Mouse (Mus musculus) right cerebral cortex, postnatal 4 days (tissue): ENCODE data around the gene Rnase1.

Experiments used
- DNase-seq: peaks from one replicate; pipeline ENCODE4 v3.0.0-alpha.2; 2022

The Rnase1 gene

GRCm38 (mm10) chr14:51132372-51132771 is 14.2 kb downstream of the Rnase1 start:
- DNase-seq: no peak

GRCm38 (mm10) chr14:51131086-51131815 is 15.3 kb downstream of the Rnase1 start:
- DNase-seq: no peak

DNA sequence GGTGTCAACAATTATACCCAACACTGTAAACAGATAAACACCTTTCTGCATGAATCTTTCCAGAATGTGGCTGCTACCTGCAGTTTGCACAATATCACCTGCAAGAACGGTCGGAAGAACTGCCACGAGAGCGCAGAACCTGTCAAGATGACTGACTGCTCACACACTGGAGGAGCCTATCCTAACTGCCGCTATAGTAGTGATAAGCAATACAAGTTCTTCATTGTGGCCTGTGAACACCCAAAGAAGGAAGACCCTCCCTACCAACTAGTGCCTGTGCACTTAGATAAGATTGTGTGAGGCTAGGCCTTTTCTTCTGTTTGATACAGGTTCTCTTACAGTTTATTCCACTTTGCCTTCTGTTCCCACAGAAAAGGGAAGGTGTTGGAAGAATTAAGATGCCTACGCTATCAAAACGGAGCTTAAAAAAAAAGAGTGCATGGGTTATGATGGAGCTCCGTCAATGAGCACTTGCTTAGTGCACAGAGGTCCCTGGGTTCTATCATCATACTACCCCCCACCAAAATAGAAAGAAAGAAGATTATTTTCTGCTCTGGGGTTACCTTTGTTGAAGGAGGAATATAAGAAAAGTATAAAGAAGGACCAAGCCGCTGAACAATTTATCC is 16.2 kb downstream of the Rnase1 start:
- DNase-seq: no peak

- DNase-seq: no peak
Observed at GRCm38 (mm10) chr14:51129624-51129975, 17.0 kb downstream of the Rnase1 start.

DNA sequence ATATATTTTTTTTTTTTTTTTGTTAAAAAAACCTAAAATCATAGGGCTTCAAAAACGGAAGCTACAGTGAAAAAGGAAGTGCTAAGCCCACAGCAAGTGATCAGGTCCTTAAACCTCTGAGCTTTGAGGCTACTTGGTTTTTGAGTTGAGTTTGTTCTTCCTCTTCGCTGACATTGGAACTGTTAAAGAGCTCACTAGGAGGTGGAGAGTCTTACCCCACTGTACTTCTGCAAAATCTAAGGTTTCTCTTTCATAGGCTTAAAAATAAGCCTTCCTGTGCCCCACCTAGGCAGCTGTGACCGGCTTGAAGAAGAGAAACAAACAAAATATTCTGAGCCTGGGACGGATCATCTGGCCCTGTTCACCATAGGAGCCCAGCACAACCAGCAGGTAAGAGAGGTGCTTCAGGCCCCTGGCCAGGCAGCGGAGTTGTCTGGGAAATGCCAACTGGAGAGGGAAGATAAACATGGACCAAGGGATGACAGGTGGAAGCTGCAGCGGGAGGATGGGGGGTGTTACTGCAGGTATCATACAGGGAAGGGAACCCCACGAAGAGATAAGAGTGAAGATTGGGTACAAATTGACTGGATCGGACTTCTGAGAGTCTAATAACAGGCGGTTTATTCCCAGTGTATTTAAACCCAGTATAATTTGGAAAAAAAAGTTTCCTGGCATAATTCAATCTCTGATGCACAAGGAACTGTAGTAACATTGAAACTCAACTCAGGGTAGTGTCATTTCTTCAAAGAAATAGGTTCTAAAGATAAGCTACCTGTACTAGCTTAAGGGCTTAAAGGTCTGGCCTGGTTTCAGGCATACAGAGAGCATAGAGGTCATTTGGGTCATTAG is 17.6 kb downstream of the Rnase1 start:
- DNase-seq: no peak

GRCm38 (mm10) chr14:51127648-51128258 is 18.8 kb downstream of the Rnase1 start:
- DNase-seq: no peak

DNA sequence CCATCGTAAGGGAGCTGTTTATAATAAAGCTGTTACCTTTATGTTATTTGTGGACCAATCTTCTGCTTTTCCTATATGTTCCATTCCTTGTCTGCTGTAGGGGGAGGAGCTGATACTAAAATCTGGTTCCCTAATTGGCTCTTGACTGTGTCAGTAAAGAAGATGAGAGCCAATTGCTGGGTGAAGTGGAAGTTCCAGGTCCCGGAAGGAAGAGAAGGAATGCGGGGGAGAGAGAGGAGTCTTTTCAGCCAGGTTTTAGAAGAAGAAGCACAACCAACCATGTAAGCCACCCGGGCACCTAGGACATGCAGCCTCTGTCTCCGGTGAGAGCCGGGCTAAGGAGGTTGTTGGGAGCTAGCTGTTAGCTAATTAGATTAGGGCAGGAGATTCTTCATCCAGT is 20.9 kb downstream of the Rnase1 start:
- DNase-seq: no peak

DNA sequence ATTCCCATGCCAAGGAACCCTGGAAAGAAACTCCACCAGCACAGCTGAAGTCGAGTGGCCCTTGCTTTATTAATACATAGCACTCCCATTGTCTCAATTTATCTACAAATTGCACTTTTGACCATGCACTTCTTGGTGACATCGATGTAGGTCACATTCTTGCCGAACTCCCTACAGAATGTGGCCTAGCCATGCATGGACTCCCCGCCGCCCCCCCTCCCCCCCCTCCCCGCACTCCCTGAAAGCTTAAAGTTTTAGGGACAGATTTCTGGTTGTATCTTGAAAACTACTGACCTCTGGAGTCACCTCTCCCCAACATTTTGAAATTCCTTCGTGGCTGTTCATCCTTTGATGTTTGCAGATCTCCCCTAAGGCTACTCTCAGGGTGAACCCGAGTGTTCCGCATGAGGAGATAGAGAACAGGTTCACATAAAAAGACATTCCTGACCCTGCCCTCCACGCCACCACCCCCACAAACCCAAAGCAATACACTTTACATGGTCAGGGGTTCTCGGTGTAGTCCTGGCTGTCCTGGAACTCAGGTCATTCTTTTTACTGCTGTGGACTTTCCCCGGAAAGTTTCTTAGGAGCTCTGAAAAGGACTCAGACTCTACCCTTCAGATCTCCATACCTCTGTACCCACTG is 32.5 kb downstream of the Rnase1 start, which contains the start of gene Eddm3b:
Eddm3b (plus strand) TSS at position 511 of the 645 bp plus-strand sequence.
- DNase-seq: no peak

DNA sequence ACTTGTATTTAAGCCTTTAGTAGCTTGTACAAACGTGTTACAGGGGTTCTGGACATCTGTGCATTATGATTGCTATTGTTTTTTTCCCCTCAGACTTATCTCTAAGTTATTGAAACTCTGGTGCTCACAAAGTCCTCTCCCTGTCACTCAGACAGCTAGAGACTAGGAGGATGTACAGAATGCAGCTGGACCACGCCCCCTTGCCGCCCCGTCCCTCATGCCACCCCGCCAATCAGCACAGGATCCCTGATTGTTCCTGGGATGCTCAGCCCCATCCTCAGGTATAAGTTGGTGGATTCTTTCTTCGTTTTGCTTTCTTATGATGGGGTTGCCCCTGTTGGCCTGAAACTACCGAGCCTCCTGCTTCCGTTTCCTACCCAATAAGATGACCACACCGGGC is 33.1 kb downstream of the Rnase1 start:
- no peak for DNase-seq

- DNase-seq: no peak
Observed at GRCm38 (mm10) chr14:51111966-51112365, 34.6 kb downstream of the Rnase1 start.

- DNase-seq: no peak
Observed at GRCm38 (mm10) chr14:51106449-51106967, 40.1 kb downstream of the Rnase1 start.

GRCm38 (mm10) chr14:51104366-51104765 is 42.2 kb downstream of the Rnase1 start:
- no peak for DNase-seq

DNA sequence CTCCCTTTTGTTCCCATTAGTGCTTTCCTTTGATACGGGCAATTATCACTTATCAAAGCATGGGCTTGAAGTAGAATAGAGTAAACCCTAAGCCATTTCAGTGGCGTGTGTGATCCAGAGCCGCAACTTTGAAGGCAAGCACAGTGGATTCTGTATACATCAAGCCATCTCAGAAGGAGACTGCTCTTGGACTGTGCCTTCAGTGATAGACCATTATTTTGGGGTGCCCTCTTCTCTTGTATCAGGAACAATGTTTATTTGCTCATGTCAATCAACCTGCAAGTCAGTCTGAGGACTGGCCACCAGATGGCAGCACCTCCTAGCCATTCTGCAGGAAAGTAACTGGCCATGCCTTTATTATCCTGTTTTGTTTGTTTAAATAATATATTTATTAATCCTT is 43.4 kb downstream of the Rnase1 start:
- DNase-seq: peak; percentile 86

GRCm38 (mm10) chr14:51101284-51101683 is 45.3 kb downstream of the Rnase1 start:
- DNase-seq: no peak

DNA sequence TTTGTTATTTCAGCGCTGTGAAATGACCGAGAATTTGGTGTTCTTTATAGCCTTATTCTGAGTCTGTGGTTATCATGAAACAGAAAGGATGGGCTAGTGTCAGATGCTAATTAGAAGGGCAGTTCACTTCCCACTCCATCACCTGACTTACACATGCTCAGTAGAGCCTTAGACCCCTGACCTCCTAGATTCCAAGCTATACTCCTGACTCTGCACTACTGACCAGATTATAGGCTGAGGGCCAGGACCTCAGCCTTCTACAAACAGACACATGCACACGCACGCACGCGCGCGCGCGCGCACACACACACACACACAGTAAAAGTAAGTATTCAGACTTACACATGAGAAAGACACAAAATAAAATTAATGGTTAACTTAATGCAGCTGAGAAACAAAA is 47.7 kb downstream of the Rnase1 start:
- DNase-seq: no peak

DNA sequence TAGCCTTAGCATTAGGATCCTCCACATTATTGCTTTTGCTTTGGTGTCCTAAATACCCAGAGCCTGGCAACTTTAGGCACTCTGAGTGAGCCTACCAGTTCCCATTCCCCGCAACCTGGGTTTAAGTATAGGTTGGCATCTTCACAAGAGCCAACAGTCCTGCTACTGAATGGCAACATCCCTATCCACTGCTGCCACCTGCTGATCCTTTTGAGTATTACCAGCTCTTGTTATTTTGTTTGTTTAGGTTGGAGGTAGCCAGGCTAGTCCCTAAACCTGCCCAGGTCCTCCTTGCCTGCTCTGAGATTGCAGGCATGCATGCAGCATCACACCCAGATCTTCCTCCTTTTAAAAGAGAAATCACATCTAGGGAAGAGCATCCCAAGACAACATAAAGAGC is 48.3 kb downstream of the Rnase1 start:
- DNase-seq: peak; percentile 74

DNA sequence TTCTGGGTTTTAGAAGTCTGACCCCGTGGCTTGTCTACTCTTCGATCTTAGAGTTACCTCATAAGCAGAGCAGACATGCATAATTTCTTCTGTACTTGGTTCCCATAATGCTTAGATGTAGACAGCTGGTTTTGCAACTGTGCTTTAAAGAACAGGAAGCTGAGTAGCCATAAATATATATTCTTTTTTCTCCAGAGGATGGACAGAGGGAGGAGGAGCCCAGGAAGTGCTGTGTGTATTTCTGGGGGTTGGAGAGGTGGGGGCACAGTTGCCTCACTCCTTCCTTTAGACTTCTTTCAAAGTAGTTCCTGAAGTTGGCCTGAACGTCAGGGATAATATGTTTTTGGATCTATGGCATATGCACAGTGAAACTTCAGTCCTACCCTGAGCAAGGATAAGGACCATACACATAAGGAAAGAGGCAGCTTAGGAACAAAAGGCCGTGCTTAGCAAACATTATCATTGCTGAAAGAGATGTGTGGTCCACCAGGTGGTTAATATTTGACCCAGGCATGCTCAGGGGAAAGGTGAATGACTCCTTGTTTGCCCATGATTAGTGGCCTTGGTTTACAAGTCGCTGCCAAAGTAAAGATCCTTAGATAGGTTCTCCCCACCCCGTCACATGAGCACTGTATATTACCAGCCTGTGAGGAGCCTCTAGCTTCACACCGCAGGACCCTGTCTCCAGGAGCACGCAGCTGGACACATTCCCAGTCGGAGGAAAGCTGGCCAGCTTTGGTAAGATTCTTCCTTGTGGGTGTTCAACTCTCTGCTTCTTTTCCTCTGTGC is 50.7 kb downstream of the Rnase1 start:
- DNase-seq: no peak
